Mouse (Mus musculus) MN1 (cell line): ENCODE measurements around the gene Tab1.
A peak's percentile ranks its signal among the peaks of the same experiment; 100 is the strongest.
"Not testable (repeated sequence)": the region's sequence is repeated elsewhere in the genome, so short reads cannot be mapped to it uniquely, and the experiment has no call there.

Source experiments
- DNase-seq: peaks from one replicate; pipeline ENCODE4 v3.0.0-alpha.2; 2016; ENCODE audit warnings: low spot score

The Tab1 gene

GRCm38 (mm10) chr15:80105490-80106410 lies 27.2 kb upstream of the Tab1 start:
- no peak for DNase-seq

- DNase-seq: no peak
These were observed 25.8 kb upstream of the Tab1 start for GRCm38 (mm10) chr15:80107143-80107542.

- no peak for DNase-seq
These were observed 25.4 kb upstream of the Tab1 start for GRCm38 (mm10) chr15:80107575-80107974.

- DNase-seq: no peak
These were observed 21.5 kb upstream of the Tab1 start for GRCm38 (mm10) chr15:80111436-80111835.

DNA sequence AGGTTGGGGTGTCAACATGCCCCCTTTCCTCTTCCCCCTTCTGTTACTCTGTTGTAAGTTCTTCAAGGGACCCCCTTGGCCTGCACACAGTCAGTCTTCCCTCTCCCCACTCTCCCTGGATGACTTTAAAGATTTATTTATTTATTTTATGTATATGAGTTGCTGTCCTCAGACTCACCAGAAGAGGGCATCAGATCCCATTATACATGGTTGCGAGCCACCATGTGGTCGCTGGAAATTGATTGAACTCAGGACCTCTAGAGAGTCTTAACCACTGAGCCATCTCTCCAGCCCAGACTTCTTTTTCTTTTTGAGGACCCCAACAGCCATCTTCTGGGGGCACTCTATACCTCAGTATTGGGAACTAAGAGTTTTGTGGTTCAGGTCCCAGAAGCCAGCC lies 20.4 kb upstream of the Tab1 start:
- no peak for DNase-seq

- no peak for DNase-seq
These were observed 18.5 kb upstream of the Tab1 start for GRCm38 (mm10) chr15:80114414-80114813.

- no peak for DNase-seq
These were observed 17.7 kb upstream of the Tab1 start for GRCm38 (mm10) chr15:80115256-80115655.

- no peak for DNase-seq
These were observed 16.8 kb upstream of the Tab1 start for GRCm38 (mm10) chr15:80115866-80116794.

DNA sequence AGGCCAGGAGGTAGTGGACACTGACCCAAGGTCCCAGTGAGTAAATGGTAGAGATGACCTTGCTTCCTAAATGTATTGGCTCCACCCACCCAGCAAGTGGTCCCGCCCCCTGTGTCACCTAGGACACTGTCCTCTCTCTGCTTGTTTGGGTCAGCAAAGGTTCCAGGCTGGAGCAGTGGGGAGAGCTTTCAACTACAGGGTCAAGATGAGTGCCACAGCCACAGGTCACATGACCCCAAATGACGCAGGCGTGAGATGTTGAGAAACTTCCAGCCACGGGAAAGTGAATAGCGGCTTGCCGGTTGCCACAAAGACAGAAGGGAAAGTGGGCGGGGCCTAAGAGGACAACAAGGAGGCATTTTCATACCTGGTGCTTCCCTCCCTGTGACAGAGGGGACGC lies 15.8 kb upstream of the Tab1 start:
- DNase-seq: no peak

DNA sequence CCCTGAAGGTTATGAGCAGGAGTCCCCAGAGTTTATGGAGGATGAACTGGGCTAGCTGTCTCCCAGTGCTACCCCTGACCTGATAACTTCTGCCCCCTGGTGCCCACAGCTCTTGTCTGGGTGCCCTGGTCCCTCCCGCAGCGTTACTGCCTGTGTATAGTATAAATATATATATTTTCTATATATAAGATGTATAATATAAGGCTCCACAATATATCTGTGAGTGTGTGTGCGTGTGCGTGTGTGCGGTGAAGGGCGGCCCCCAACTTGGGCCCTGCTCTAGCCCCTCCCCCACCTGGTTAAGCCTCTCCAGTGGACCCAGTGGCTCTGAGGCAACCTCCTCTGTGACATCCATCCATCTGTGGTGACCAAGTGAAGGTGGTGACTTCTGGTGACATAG lies 13.9 kb upstream of the Tab1 start:
- DNase-seq: no peak

DNA sequence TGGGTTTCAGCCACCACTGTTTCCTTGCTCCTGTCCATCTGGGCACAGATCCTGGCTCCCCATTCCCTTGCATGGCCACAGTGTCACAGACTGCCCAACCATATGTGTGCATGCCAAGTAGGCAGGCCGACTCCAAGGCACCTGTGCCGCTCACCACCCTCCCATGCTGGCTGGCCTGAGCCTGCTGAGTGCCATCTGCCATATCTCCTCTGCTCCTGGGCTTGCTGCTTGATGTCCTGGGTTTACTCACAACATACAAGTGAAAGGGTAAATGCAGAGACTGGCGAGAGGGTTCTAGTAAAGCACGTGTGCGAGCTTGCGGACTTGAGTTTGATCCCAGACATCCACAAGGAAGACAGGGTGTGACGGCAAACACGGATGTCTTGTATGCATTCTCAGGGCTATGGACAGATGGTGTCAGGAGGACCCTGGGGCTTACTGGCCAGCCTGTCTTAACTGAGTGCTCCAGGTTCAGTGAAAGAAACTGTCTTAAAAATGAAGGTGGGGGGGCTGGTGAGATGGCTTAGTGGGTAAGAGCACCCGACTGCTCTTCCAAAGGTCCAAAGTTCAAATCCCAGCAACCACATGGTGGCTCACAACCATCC lies 11.1 kb upstream of the Tab1 start:
- no peak for DNase-seq

GRCm38 (mm10) chr15:80122431-80122830 lies 10.5 kb upstream of the Tab1 start:
- not testable (repeated sequence) for DNase-seq

DNA sequence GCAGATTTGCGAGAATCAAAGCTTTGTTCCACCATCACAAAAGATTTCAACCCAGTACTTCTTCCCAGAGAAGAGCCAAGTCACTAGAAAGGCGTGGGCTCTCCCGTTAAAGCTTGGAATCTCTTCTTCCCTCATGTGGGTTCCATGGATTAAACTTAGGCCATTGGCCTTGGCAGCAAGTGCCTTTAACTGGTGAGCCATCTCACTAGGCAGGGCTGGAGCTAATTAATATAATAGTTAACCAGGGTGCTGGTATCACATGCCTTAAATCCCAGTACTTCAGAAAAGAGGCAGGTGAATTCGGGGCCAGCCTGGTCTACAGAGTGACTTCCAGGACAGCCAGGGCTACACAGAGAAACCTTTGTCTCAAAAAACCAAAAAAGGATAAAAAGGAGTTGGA lies 8.3 kb upstream of the Tab1 start:
- DNase-seq: no peak

DNA sequence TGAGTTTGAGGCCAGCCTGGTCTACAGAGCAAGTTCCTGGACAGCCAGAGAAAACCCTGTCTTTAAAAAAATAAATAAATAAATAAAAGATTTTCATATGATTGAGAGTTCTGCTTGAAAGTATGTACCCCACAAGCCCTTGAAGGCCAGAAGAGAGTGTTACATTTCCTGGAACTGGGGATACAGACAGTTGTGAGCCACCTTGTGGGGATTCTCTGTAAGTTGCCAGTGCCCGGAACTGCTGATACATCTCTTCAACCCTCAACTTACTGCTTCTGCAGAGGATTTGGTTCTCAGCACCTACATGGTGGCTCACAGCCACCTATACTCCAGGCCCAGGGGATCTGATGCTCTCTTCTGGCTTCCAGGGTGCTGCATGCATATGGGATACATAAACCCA lies 5.7 kb upstream of the Tab1 start:
- peak; percentile 35 for DNase-seq

GRCm38 (mm10) chr15:80129982-80130381 lies 2.9 kb upstream of the Tab1 start:
- DNase-seq: no peak

- peak; percentile 27 for DNase-seq
These were observed 2.2 kb upstream of the Tab1 start for GRCm38 (mm10) chr15:80130689-80131088.

- DNase-seq: no peak
These were observed 1.5 kb upstream of the Tab1 start for GRCm38 (mm10) chr15:80131421-80131820.

GRCm38 (mm10) chr15:80132452-80132851 lies 475 bp upstream of the Tab1 start:
- DNase-seq: no peak

GRCm38 (mm10) chr15:80133682-80134449 lies 939 bp downstream of the Tab1 start:
- peak; percentile 55 for DNase-seq

- peak; percentile 36 for DNase-seq
These were observed 1.5 kb downstream of the Tab1 start for GRCm38 (mm10) chr15:80134450-80134847.

DNA sequence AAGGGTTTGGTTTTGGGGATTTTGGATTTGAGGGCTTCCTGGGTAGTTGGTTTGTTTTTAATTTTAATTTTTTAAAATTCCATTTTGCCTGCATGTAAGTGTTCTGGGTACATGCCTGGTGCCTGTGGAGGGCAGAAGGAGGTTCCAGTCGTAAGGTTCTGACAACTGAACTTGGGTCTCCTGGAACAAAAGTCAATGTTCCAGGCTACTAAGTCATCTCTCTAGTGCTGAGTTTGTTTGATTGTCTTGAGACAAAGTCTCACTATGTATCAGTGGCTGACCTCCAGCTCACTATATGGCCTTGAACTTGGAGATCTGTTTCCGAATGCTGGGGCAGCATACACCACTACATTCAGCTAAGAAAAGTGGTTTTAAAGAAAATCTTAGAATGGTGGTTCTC lies 2.6 kb downstream of the Tab1 start:
- no peak for DNase-seq

DNA sequence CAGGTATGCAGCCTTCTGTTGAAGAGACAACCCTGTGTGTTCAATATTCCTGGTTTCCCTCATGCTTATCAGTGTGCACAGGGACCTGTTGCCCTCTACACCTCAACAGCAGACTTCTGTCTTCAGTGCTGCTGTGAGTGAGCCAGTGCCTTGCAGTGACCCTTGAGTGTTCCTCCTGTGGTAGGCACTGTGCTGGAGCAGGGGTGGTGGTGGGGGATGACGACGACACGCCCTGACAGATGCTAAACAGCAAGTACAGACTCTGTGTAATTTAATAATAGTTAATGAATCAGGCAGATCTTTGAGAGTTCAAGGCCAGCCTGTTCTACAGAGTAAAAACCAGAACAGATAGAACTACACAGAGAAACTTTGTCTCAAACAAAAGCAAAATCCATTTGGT lies 3.7 kb downstream of the Tab1 start:
- peak; percentile 40 for DNase-seq
